Mouse (Mus musculus) right cerebral cortex, adult 2 months (tissue): ENCODE results near the gene Atf7.

Experiments
- DNase-seq, 2 experiments: peaks; one replicate each; pipeline ENCODE4 v3.0.0; 2021 to 2022; ENCODE audit warnings: low spot score in 2 of 2

Gene Atf7

GRCm38 (mm10) chr15:102498322-102498721 is 126.9 kb downstream of the Atf7 start:
- no peak for DNase-seq

- no peak for DNase-seq
Observed at GRCm38 (mm10) chr15:102487664-102488063, 137.6 kb downstream of the Atf7 start.

GRCm38 (mm10) chr15:102485853-102486252 is 139.4 kb downstream of the Atf7 start:
- no peak for DNase-seq

GRCm38 (mm10) chr15:102483136-102483535 is 142.1 kb downstream of the Atf7 start:
- no peak for DNase-seq
